Mouse (Mus musculus) forebrain, embryonic 15.5 days (tissue): ENCODE data around the gene 2310030G06Rik. TPM values are rescaled to one million over a fixed set of nuclear protein-coding genes. Genes with fewer than 3 reads are reported as not detected.

ENCODE experiments used
- ATAC-seq: fragments of 200-750 bp; cut with Nextera tagmentation; replicated peaks from 2 replicates; pipeline ENCODE4 v1.8.0; 2017; ENCODE audit warnings: mild to moderate bottlenecking, moderate TSS enrichment, moderate library complexity
- H3K27ac ChIP-seq: fragments of 300-500 bp; sonication (generic); replicated peaks from 2 replicates; pipeline ENCODE4 v1.5.1; 2015; ENCODE audit warnings: mild to moderate bottlenecking, inconsistent platforms
- H3K27me3 ChIP-seq: fragments of 300-500 bp; sonication (generic); 2 replicates; pipeline ENCODE4 v1.6.1; 2015; ENCODE audit warnings: inconsistent platforms
- H3K36me3 ChIP-seq: fragments of 300-500 bp; sonication (generic); 2 replicates; pipeline ENCODE4 v1.6.1; 2015; ENCODE audit warnings: mild to moderate bottlenecking, inconsistent platforms
- H3K4me1 ChIP-seq: fragments of 300-500 bp; sonication (generic); 2 replicates; pipeline ENCODE4 v1.6.1; 2015; ENCODE audit warnings: inconsistent platforms
- H3K4me2 ChIP-seq: fragments of 300-500 bp; sonication (generic); replicated peaks from 2 replicates; pipeline ENCODE4 v1.6.1; 2015; ENCODE audit warnings: mild to moderate bottlenecking, inconsistent platforms
- H3K4me3 ChIP-seq: fragments of 300-500 bp; sonication (generic); 2 replicates; pipeline ENCODE4 v1.5.1; 2015; ENCODE audit warnings: mild to moderate bottlenecking, inconsistent platforms
- H3K9ac ChIP-seq: fragments of 300-500 bp; sonication (generic); replicated peaks from 2 replicates; pipeline ENCODE4 v1.6.1; 2015; ENCODE audit warnings: mild to moderate bottlenecking, inconsistent platforms
- H3K9me3 ChIP-seq: fragments of 300-500 bp; sonication (generic); 2 replicates; pipeline ENCODE4 v1.6.1; 2016; ENCODE audit warnings: inconsistent platforms
- WGBS: fragments of 180-500 bp; shearing (Covaris S2); methylation state at CpG from one replicate; pipeline ENCODE4 v1.1.7; 2015; ENCODE audit warnings: mixed read lengths; 5-methylcytosine and 5-hydroxymethylcytosine counted together
- polyA plus RNA-seq: library from polyadenylated mRNA; unstranded; fragments of >200 nt; fragmentation: Nextera tagmentation; extraction: Ambion mirVana; gene quantifications from 2 replicates; pipeline ENCODE4 v1.2.1, GENCODE M21; 2015

2310030G06Rik gene
- polyA plus RNA-seq, 1 experiment from 2014 or later: 1.4 TPM

DNA sequence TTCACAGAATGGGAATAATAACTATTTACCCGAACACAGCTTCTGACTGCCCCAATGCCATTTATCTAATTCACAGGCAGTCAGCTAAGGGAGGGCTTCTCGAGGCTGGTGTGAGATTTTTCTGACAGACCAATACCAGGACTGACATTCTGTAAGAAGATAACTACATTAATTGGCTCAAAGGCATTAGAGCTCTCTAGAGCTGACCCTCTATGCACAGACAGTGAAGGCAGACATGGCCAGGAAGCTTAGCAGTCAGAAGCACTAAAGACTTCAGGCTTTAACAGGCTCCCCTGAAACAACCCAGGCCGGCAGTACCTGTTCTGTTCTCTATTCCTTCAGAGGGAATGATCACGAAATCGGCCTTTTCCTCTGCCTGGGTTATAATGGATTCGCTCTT, 51.2 kb downstream of the 2310030G06Rik start:
- Histone ChIP-seq H3K27ac (no peak overlapping the region), H3K4me3 (no peak overlapping the region), H3K4me1 (peaks cover 35% of the 10 kb centered on the region), H3K9ac (no peak overlapping the region), H3K9me3 (no peaks in the 10 kb centered on the region), H3K4me2 (no peak overlapping the region), H3K36me3 (0 out of 2 replicates have a peak, but pooled peaks cover 12% of the 10 kb centered on the region), H3K27me3 (no peaks in the 10 kb centered on the region)
- 85% methylated on average over 6 of the region's 6 CpGs for WGBS
- no peak for ATAC-seq

DNA sequence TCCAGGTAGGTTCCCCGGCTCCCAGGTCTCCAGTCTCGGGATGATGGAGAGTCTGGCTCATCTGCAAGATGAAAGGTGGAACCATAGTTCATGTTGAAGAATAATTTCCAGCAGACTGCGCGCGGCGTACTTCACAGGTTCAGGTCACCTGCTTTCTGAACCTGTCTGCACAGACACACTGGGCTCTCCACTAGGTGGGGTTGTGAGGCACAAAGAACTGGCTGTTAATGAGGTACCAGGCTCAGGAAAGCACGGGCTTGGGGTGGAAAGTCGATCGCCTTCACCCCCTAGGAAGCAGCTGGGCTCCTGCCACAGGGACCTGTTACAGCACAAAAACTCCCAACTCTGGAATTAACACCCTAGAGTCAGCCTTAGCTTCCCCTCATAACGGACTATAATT, 52.7 kb downstream of the 2310030G06Rik start:
- peaks cover 35% of the 10 kb centered on the region for H3K4me1 ChIP-seq
- no peaks in the 10 kb centered on the region for H3K9me3 ChIP-seq
- peaks cover 20% of the 10 kb centered on the region; the same call in 1 of the 2 replicates for H3K36me3 ChIP-seq
- H3K4me3 ChIP-seq: no peak overlapping the region
- ATAC-seq: no peak
- no peak overlapping the region for H3K4me2 ChIP-seq
- H3K27me3 ChIP-seq: no peaks in the 10 kb centered on the region
- H3K27ac ChIP-seq: no peak overlapping the region
- 14% methylated on average over 10 of the region's 10 CpGs for WGBS
- H3K9ac ChIP-seq: no peak overlapping the region

DNA sequence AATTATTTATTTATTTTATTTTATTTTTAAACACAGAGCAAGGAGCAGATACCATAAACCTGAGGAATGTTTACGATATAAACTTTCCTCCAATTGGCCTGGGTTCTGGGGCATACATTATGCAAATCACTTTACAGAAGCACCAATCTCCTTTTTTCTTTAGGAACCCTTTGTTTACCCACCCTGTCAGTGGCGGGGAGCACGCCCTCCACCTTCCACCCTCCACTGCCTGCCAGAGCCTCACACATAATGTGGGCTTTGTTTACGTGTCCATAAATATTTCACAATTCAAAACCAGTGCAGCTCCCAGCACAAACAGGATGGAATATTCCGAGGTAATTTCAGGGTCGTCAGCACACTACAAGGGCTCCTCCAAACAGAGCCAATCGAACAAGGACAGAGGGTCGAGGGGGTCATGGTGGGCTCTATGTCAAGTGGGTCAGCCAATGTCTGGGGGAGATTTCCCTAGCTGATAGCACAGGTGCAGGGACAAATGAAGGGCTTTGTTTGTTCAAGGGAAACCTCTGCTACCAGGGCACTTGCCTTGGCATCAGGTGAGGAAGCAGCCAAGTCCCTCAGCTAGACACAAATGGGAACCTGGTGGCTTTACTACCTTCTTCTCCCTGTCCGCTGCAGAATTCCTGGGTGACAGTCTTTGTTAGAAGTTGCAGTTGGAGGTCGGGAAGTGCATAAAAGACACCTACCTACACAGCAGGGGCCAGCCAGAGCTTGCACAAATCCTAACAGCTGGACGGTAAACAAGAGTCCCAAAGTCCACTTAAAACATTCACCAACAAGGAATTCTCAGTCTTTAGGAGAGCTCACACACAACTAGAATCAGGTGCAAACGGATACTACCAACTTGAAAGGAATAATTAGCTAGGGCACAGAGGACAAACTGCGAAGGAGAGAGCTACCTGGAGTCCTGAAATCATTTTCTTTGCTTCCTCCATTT, 53.4 kb downstream of the 2310030G06Rik start:
- Histone ChIP-seq H3K4me2 (peak overlapping the region; percentile 16; the same call in 1 of the 2 replicates), H3K9me3 (no peaks in the 10 kb centered on the region), H3K4me1 (peaks cover 30% of the 10 kb centered on the region), H3K27ac (no peak overlapping the region), H3K36me3 (peaks cover 20% of the 10 kb centered on the region; the same call in 1 of the 2 replicates), H3K4me3 (no peak overlapping the region), H3K27me3 (no peaks in the 10 kb centered on the region), H3K9ac (no peak overlapping the region)
- 16% methylated on average over 13 of the region's 13 CpGs for WGBS
- no peak for ATAC-seq

Other genes with a start within 250 kb of the 2310030G06Rik start
- gene Pts, start 217.8 kb downstream of the 2310030G06Rik start, polyA plus RNA-seq: 89.4 and 93.4 TPM in 2 replicates
- gene Il18, start 191.7 kb downstream of the 2310030G06Rik start, polyA plus RNA-seq: 12.6 and 16.5 TPM in 2 replicates
- 0.36 and 0.43 TPM in 2 replicates for gene Bco2, start 191.4 kb downstream of the 2310030G06Rik start, polyA plus RNA-seq
- 0.19 and 0.31 TPM in 2 replicates for gene Tex12, start 185.2 kb downstream of the 2310030G06Rik start, polyA plus RNA-seq
- gene Sdhd, start 142.7 kb downstream of the 2310030G06Rik start, polyA plus RNA-seq: 197 and 209 TPM in 2 replicates
- gene Timm8b, start 142.6 kb downstream of the 2310030G06Rik start, polyA plus RNA-seq: 328 and 352 TPM in 2 replicates
- 3.6 and 5.8 TPM in 2 replicates for gene Pih1d2, start 129.2 kb downstream of the 2310030G06Rik start, polyA plus RNA-seq
- gene Nkapd1, start 129.1 kb downstream of the 2310030G06Rik start, polyA plus RNA-seq: 22.8 and 23.3 TPM in 2 replicates
- gene Dlat, start 86.8 kb downstream of the 2310030G06Rik start, polyA plus RNA-seq: 41.4 and 43.9 TPM in 2 replicates
- gene Dixdc1, start 7.0 kb downstream of the 2310030G06Rik start, polyA plus RNA-seq: 24.7 and 26.9 TPM in 2 replicates
- 13.1 and 14.1 TPM in 2 replicates for gene Cryab, start 4.8 kb upstream of the 2310030G06Rik start, polyA plus RNA-seq
- gene Hspb2, start 5.8 kb upstream of the 2310030G06Rik start, polyA plus RNA-seq: 1.4 TPM in 1 of 2 replicates, not detected in the other
- 10.9 and 11.0 TPM in 2 replicates for gene Fdxacb1, start 21.7 kb upstream of the 2310030G06Rik start, polyA plus RNA-seq
- 48.3 and 50.3 TPM in 2 replicates for gene Alg9, start 28.5 kb upstream of the 2310030G06Rik start, polyA plus RNA-seq
- 46.5 and 55.9 TPM in 2 replicates for gene 1110032A03Rik, start 29.0 kb upstream of the 2310030G06Rik start, polyA plus RNA-seq
- gene Ppp2r1b, start 98.8 kb upstream of the 2310030G06Rik start, polyA plus RNA-seq: 89.6 and 95.9 TPM in 2 replicates